Mouse (Mus musculus): ENCODE data around the gene Aplnr. TPM values are rescaled to one million over a fixed set of nuclear protein-coding genes. Genes with fewer than 3 reads are reported as not detected.
A peak's percentile ranks its signal among the peaks of the same experiment; 100 is the strongest.

Aplnr gene
- 25.1 and 28.0 TPM in 2 replicates for polyA plus RNA-seq (2015; fragmentation: Nextera tagmentation; extraction: Ambion mirVana)

DNA sequence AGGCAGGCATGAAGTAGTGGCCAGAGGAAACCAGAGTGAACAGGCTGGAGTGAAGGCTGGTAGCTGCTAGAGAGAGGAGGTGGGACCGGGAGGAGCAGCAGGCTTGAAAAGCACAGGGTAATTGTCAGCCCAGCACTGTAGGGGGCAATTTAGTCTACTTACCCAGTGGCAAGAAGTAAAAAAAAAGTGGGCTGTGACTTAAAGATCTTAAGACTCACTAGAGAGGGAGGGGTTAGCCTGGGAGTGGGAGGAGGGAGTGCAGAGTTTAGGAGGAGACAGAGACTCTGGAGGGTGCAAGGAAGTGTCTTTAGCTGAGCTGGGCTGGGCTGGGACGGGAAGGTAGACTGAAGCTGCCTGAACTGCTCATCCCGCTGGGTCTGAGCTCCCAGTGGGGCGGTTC is at the start of gene Aplnr:
Gene Aplnr (plus strand): TSS at position 137 of the 400 bp plus-strand sequence.
- 37% methylated on average over 4 of the region's 4 CpGs for WGBS
- 0 out of 2 replicates have a peak within 1 kb of the TSS, but pooled peaks have one; percentile 8 for H3K9ac ChIP-seq (ENCODE audit: low read length)
- H3K4me2 ChIP-seq (replicated peaks; ENCODE audit: low read depth) = no peak within 1 kb of the TSS
- H3K9me3 ChIP-seq (ENCODE audit: control insufficient read depth, low read length) = no peaks in the 10 kb centered on the region
- H3K27me3 ChIP-seq (ENCODE audit: control insufficient read depth, insufficient read depth, low read length) = no peaks in the 10 kb centered on the region
- H3K27ac ChIP-seq (replicated peaks) = 0 out of 2 replicates have a peak within 1 kb of the TSS, but pooled peaks have one; percentile 8
- peak within 1 kb of the TSS; percentile 25 for H3K4me3 ChIP-seq (ENCODE audit: low read depth, low read length)
- no peak for TF ChIP-seq CTCF (IDR thresholded peaks at IDR 0.05; ENCODE audit: low read depth)
- no peak for TF ChIP-seq EP300 (optimal IDR thresholded peaks at IDR 0.05)
- no peak for DNase-seq (ENCODE audit: low spot score)
- no peaks in the 10 kb centered on the region for H3K36me3 ChIP-seq (ENCODE audit: control insufficient read depth, insufficient read depth, low read length)
- ATAC-seq (ENCODE audit: low FRiP score, low TSS enrichment) = no peak; the same call in 1 of the 2 replicates
- 0 out of 2 replicates have a peak, but pooled peaks cover 2% of the 10 kb centered on the region for H3K4me1 ChIP-seq (replicated peaks; ENCODE audit: control insufficient read depth, insufficient read depth)

DNA sequence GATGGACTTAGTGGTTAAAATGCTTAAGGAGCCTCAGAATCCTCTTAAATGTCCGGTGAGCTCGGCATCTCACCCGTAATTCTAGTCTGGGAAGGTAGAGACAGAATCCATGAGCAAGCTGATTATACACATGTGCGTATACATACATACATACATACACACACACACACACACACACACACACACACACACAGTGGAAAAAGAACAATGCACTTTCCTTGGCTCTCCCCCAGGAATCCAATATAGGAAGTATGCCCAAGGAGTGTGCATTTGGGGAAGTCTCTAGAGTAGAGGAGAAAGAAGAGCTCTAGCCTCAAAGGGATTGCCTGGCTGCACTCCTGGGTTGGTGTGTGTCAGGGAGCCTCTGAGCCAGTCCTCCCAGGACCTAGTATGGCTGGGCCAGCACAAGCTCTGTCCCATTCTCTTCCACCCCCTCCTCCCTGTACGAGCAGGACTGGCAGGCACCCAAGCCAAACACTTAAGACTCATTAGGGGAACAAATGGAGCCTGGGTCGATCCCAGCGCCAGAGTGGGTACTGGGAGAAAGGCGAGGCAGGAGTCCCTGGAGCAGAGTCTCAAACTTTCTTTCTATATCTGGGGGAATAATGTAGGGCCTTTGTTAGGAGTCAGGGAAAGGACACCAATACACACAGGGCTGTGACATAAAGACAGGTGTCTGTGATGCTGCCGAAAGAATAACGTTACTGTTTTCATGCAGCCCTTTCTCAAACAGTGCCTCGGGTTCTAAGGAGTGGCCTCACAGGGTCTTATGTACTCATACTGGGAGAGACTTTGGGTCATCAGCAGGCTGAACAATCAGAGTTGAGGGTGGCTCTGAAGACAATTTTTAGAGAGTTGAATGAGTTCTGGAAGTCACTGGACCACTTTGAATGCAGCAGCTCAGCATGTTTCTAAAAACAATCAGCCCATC is 47.0 kb upstream of the Aplnr start:
- ATAC-seq (ENCODE audit: low FRiP score, low TSS enrichment) = peak; percentile 79
- WGBS = 35% methylated on average over 11 of the region's 11 CpGs
- Histone ChIP-seq H3K4me2 (replicated peaks; ENCODE audit: low read depth) (0 out of 2 replicates have a peak overlapping the region, but pooled peaks have one; percentile 1), H3K27me3 (ENCODE audit: control insufficient read depth, insufficient read depth, low read length) (no peaks in the 10 kb centered on the region), H3K4me1 (replicated peaks; ENCODE audit: control insufficient read depth, insufficient read depth) (0 out of 2 replicates have a peak, but pooled peaks cover 4% of the 10 kb centered on the region), H3K9ac (ENCODE audit: low read length) (no peak overlapping the region), H3K27ac (replicated peaks) (peak overlapping the region; percentile 49; the same call in 1 of the 2 replicates), H3K36me3 (ENCODE audit: control insufficient read depth, insufficient read depth, low read length) (no peaks in the 10 kb centered on the region), H3K9me3 (ENCODE audit: control insufficient read depth, low read length) (no peaks in the 10 kb centered on the region), H3K4me3 (ENCODE audit: low read depth, low read length) (no peak overlapping the region)
- peak; percentile 78 for DNase-seq (ENCODE audit: low spot score)
- TF ChIP-seq CTCF (IDR thresholded peaks at IDR 0.05; ENCODE audit: low read depth) (no peak), EP300 (optimal IDR thresholded peaks at IDR 0.05) (no peak)

DNA sequence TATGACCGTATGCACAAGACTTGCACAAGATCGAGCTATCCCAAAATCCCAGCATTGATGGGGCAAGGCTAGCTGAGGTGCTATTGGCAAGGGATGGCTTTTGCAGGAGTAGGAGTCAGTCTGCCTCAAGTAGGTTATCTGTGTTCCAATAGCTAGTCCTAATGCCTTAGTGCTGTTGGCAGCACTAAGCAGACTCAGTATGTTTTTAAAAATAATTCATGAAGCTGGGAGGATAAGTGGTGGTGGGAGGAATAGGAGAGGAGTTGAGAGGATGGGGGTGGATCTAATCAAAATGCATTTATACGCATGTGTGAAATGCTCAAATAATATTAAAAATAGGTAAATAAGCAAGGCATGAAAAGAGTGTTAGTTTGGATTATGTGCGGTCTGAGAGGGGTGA is 44.7 kb upstream of the Aplnr start:
- Histone ChIP-seq H3K9me3 (ENCODE audit: control insufficient read depth, low read length) (no peaks in the 10 kb centered on the region), H3K4me2 (replicated peaks; ENCODE audit: low read depth) (no peak overlapping the region), H3K27me3 (ENCODE audit: control insufficient read depth, insufficient read depth, low read length) (no peaks in the 10 kb centered on the region), H3K27ac (replicated peaks) (no peak overlapping the region), H3K4me1 (replicated peaks; ENCODE audit: control insufficient read depth, insufficient read depth) (0 out of 2 replicates have a peak, but pooled peaks cover 4% of the 10 kb centered on the region), H3K9ac (ENCODE audit: low read length) (no peak overlapping the region), H3K4me3 (ENCODE audit: low read depth, low read length) (no peak overlapping the region), H3K36me3 (ENCODE audit: control insufficient read depth, insufficient read depth, low read length) (no peaks in the 10 kb centered on the region)
- no peak for ATAC-seq (ENCODE audit: low FRiP score, low TSS enrichment)
- no peak for DNase-seq (ENCODE audit: low spot score)
- TF ChIP-seq CTCF (IDR thresholded peaks at IDR 0.05; ENCODE audit: low read depth) (no peak), EP300 (optimal IDR thresholded peaks at IDR 0.05) (no peak)
- WGBS = 96% methylated on average over 4 of the region's 4 CpGs

DNA sequence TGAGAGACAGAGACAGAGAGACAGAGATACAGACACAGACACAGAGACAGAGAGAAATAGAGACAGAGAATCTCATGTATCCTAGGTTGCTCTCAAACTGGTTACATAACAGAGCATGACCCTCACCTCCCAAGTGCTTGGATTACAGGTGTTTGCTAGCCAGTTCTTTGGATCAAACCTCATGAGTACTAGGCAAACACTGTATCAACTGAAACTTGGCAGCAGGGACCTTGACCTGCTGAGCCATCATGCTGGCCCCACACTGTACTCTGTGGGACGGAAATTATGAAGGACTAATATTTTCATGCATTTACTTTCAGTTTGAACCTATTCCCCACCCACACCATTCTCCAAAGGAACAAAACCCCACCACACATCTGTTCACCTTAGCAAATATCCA is 42.6 kb upstream of the Aplnr start:
- peak; percentile 52 for DNase-seq (ENCODE audit: low spot score)
- 68% methylated on average over 1 of the region's 1 CpGs for WGBS
- peak; percentile 78 for ATAC-seq (ENCODE audit: low FRiP score, low TSS enrichment)

DNA sequence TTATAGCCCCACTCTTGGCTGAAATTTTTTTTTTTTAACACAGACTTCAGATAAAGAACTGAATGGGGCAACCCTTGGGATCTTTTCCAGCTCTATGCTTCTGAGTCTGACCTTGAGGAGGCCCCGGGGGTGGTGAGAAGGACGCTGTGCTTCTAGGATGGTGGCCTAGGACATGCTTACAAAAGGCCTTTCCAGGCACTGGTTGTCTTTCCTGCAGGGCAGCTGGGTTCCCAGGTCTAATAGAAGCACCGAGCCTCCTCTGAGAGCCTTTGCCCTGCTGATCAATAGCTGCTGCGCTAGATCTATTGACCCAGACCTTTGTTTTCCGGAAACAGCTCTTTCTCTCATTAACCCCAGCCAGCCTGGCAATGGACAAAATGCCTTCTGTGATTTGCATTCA is 40.1 kb upstream of the Aplnr start:
- Histone ChIP-seq H3K4me2 (replicated peaks; ENCODE audit: low read depth) (no peak overlapping the region), H3K4me3 (ENCODE audit: low read depth, low read length) (no peak overlapping the region), H3K9ac (ENCODE audit: low read length) (no peak overlapping the region), H3K27me3 (ENCODE audit: control insufficient read depth, insufficient read depth, low read length) (no peaks in the 10 kb centered on the region), H3K36me3 (ENCODE audit: control insufficient read depth, insufficient read depth, low read length) (no peaks in the 10 kb centered on the region), H3K4me1 (replicated peaks; ENCODE audit: control insufficient read depth, insufficient read depth) (peaks cover 2% of the 10 kb centered on the region; the same call in 1 of the 2 replicates), H3K9me3 (ENCODE audit: control insufficient read depth, low read length) (no peaks in the 10 kb centered on the region), H3K27ac (replicated peaks) (no peak overlapping the region)
- no peak for ATAC-seq (ENCODE audit: low FRiP score, low TSS enrichment)
- no peak for TF ChIP-seq EP300 (optimal IDR thresholded peaks at IDR 0.05)
- TF ChIP-seq CTCF (IDR thresholded peaks at IDR 0.05; ENCODE audit: low read depth) = no peak
- WGBS = 47% methylated on average over 5 of the region's 5 CpGs
- DNase-seq (ENCODE audit: low spot score) = no peak

More for the DNA sequence above, 42.6 kb upstream of the Aplnr start:
- H3K4me2 ChIP-seq (replicated peaks; ENCODE audit: low read depth) = no peak overlapping the region
- no peak overlapping the region for H3K9ac ChIP-seq (ENCODE audit: low read length)
- no peaks in the 10 kb centered on the region for H3K27me3 ChIP-seq (ENCODE audit: control insufficient read depth, insufficient read depth, low read length)
- no peak for TF ChIP-seq CTCF (IDR thresholded peaks at IDR 0.05; ENCODE audit: low read depth)
- no peak for TF ChIP-seq EP300 (optimal IDR thresholded peaks at IDR 0.05)
- no peak overlapping the region for H3K4me3 ChIP-seq (ENCODE audit: low read depth, low read length)
- H3K36me3 ChIP-seq (ENCODE audit: control insufficient read depth, insufficient read depth, low read length) = no peaks in the 10 kb centered on the region
- H3K9me3 ChIP-seq (ENCODE audit: control insufficient read depth, low read length) = no peaks in the 10 kb centered on the region
- 0 out of 2 replicates have a peak, but pooled peaks cover 4% of the 10 kb centered on the region for H3K4me1 ChIP-seq (replicated peaks; ENCODE audit: control insufficient read depth, insufficient read depth)
- no peak overlapping the region for H3K27ac ChIP-seq (replicated peaks)

Data from stomach, postnatal 0 days (tissue).